Mouse (Mus musculus) testis, adult 2 months (tissue): ENCODE data around the gene Olfr514.

Experiments
- CTCF ChIP-seq: fragments of 200-500 bp; IDR thresholded peaks from 2 replicates; pipeline ENCODE4 v1.5.1; 2012; ENCODE audit warnings: low read depth, mild to moderate bottlenecking, inconsistent platforms, low read length, moderate library complexity; ENCODE audit not compliant: control insufficient read depth, insufficient read depth, insufficient replicate concordance
- POLR2A ChIP-seq: fragments of 200-500 bp; IDR thresholded peaks from 2 replicates; pipeline ENCODE4 v1.6.1; 2012; ENCODE audit warnings: low read depth, mild to moderate bottlenecking, inconsistent platforms, low read length, moderate library complexity; ENCODE audit not compliant: control insufficient read depth

DNA sequence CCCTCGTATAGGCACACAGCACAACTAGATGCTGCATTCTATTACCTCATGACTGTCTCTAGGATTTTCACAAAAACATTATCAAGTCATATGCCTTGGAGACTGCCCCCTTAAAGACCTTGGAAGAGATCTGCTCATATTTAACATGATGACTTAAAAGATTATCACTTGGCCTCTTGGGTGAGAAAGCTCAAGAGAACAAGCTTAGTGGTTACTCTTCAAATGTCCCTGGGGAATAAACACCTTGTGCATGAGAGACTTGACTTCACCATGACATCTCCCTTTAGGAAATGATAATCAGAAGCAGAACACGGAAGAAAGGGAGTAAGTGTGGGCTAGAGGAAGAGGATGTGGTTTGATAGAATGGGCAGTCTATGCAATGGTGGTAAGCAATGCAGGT, 46.5 kb upstream of the Olfr514 start, which contains the start of gene Olfr517:
- TF ChIP-seq CTCF, result no peak
- TF ChIP-seq POLR2A, result no peak
